Mouse (Mus musculus) thymus, adult 2 months (tissue): ENCODE data around the gene Ntm.

Experiments used
- CTCF ChIP-seq: fragments of 200-500 bp; IDR thresholded peaks from 2 replicates; pipeline ENCODE4 v1.5.1; 2012; ENCODE audit warnings: mild to moderate bottlenecking, control low read depth, low read length, moderate library complexity, borderline replicate concordance; ENCODE audit not compliant: control insufficient read depth, poor library complexity, insufficient read depth; ENCODE audit errors: extremely low read depth
- POLR2A ChIP-seq: fragments of 200-500 bp; IDR thresholded peaks from 2 replicates; pipeline ENCODE4 v1.6.1; 2012; ENCODE audit warnings: mild to moderate bottlenecking, low read length, control low read depth, moderate library complexity; ENCODE audit not compliant: control insufficient read depth, poor library complexity, insufficient read depth; ENCODE audit errors: extremely low read depth

DNA sequence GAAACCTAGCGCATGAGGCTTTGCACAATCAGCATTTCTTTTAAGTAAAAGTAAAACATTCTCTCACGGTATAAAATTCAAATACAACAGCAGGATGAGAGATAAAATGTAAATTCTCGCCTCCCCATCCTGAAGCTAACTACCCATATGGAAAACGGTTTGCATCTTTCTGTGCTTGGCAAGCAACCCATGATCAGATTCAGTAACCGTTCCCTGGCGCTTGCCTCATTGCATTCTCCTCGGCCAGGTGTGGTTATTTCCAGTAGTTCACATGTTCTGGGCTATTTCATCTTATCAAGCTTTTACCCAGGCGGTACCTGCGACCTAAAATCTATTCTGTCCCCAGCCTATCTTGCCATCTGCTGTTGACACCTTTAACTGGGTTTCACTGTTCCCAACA lies 174.1 kb downstream of the Ntm start:
- TF ChIP-seq CTCF (no peak), POLR2A (no peak)
